In the genomic region with DNA sequence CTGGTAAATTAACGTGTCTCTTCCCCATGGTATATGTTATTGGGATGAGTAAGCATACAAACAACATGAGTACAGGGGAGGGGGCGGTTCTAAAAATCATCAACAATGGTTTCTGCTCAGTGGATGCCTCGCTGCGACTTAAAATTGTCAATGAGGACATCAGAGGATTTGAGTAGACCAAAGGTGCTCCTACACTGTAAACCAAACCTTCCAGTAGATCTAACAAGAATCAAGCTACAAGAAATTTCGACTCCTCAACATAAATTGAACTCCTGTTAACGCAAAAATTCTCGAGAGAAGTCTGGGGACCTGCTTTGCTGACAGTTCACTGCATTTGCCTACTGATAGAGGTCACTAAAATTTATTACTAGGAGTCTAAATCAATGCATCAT, we compare ENCODE assay signal across 9 mouse cellular contexts. TPM values are rescaled to one million over a fixed set of nuclear protein-coding genes. Genes with fewer than 3 reads are reported as not detected.
DNase-seq lines count a peak whose midpoint lies in the region; ATAC-seq lines count a peak whose summit lies in the region.
"Had no signal": no experiment of that assay in that cellular context is flagged by ENCODE, and none has a peak within 500 bp of the region (broad histone marks: within the 10 kb centered on the region; RNA-seq: fewer than 3 reads in every experiment).

No protein-coding gene starts in this region.

- H3K4me1 ChIP-seq in heart, embryonic 11.5 days (ENCODE audit: control insufficient read depth, insufficient read depth, low read length): peaks cover 17% of the 10 kb centered on the region
- peaks cover 25% of the 10 kb centered on the region for H3K4me1 ChIP-seq in midbrain, embryonic 13.5 days (replicated peaks)
- H3K4me1 ChIP-seq in midbrain, embryonic 10.5 days: peaks cover 23% of the 10 kb centered on the region
- H3K4me1 ChIP-seq in limb, embryonic 12.5 days (replicated peaks): peaks cover 26% of the 10 kb centered on the region
- peaks cover 18% of the 10 kb centered on the region for H3K4me1 ChIP-seq in stomach, embryonic 16.5 days (ENCODE audit: control insufficient read depth, insufficient read depth, low read length)

- H3K36me3 ChIP-seq in heart, embryonic 11.5 days (ENCODE audit: control insufficient read depth, insufficient read depth, low read length): no peaks in the 10 kb centered on the region
- no peaks in the 10 kb centered on the region for H3K36me3 ChIP-seq in midbrain, embryonic 13.5 days
- H3K36me3 ChIP-seq in midbrain, embryonic 10.5 days: no peaks in the 10 kb centered on the region
- H3K36me3 ChIP-seq in limb, embryonic 12.5 days: no peaks in the 10 kb centered on the region
- H3K36me3 ChIP-seq in stomach, embryonic 16.5 days (ENCODE audit: control insufficient read depth, insufficient read depth, low read length): no peaks in the 10 kb centered on the region

- ATAC-seq in heart, embryonic 11.5 days (replicated peaks; ENCODE audit: insufficient number of reproducible peaks, low FRiP score, low TSS enrichment): no peak
- ATAC-seq in midbrain, embryonic 13.5 days: no peak
- no peak for ATAC-seq in limb, embryonic 12.5 days (ENCODE audit: insufficient number of reproducible peaks, insufficient read depth, low FRiP score, low TSS enrichment, low read depth)
- ATAC-seq in stomach, embryonic 16.5 days (ENCODE audit: insufficient read depth, low FRiP score): no peak

- H3K4me3 ChIP-seq in heart, embryonic 11.5 days (ENCODE audit: low read depth, low read length): peak overlapping the region; percentile 99
- peak overlapping the region; percentile 72 for H3K4me3 ChIP-seq in midbrain, embryonic 13.5 days (replicated peaks)
- H3K4me3 ChIP-seq in midbrain, embryonic 10.5 days: no peak overlapping the region
- no peak overlapping the region for H3K4me3 ChIP-seq in limb, embryonic 12.5 days (replicated peaks)
- H3K4me3 ChIP-seq in stomach, embryonic 16.5 days (replicated peaks; ENCODE audit: low read length): no peak overlapping the region

- H3K9me3 ChIP-seq in heart, embryonic 11.5 days (replicated peaks; ENCODE audit: control insufficient read depth, low read length): no peaks in the 10 kb centered on the region
- H3K9me3 ChIP-seq in midbrain, embryonic 13.5 days: no peaks in the 10 kb centered on the region
- H3K9me3 ChIP-seq in midbrain, embryonic 10.5 days (replicated peaks): no peaks in the 10 kb centered on the region
- H3K9me3 ChIP-seq in limb, embryonic 12.5 days: no peaks in the 10 kb centered on the region
- H3K9me3 ChIP-seq in stomach, embryonic 16.5 days (replicated peaks; ENCODE audit: control insufficient read depth, low read length): no peaks in the 10 kb centered on the region

- no peak overlapping the region for H3K27ac ChIP-seq in heart, embryonic 11.5 days (ENCODE audit: low read depth, low read length)
- no peak overlapping the region for H3K27ac ChIP-seq in midbrain, embryonic 13.5 days
- H3K27ac ChIP-seq in midbrain, embryonic 10.5 days (replicated peaks): no peak overlapping the region
- H3K27ac ChIP-seq in limb, embryonic 12.5 days: no peak overlapping the region
- H3K27ac ChIP-seq in stomach, embryonic 16.5 days (ENCODE audit: low read length): no peak overlapping the region

- no peak overlapping the region for H3K9ac ChIP-seq in heart, embryonic 11.5 days (ENCODE audit: low read depth, low read length)
- H3K9ac ChIP-seq in midbrain, embryonic 13.5 days (replicated peaks): peak overlapping the region; percentile 86; the same call in 1 of the 2 replicates
- no peak overlapping the region for H3K9ac ChIP-seq in limb, embryonic 12.5 days (replicated peaks)
- no peak overlapping the region for H3K9ac ChIP-seq in stomach, embryonic 16.5 days (ENCODE audit: low read length)

- 76% methylated on average over 7 of the region's 7 CpGs for WGBS in heart, embryonic 11.5 days (ENCODE audit: insufficient replicate concordance)
- 85% methylated on average over 7 of the region's 7 CpGs for WGBS in midbrain, embryonic 13.5 days
- 86% methylated on average over 7 of the region's 7 CpGs for WGBS in midbrain, embryonic 10.5 days
- 82% methylated on average over 7 of the region's 7 CpGs for WGBS in limb, embryonic 12.5 days
- WGBS in stomach, embryonic 16.5 days: 73% methylated on average over 7 of the region's 7 CpGs

- peak overlapping the region; percentile 93 for H3K4me2 ChIP-seq in heart, embryonic 11.5 days
- peak overlapping the region; percentile 93 for H3K4me2 ChIP-seq in midbrain, embryonic 13.5 days (replicated peaks)
- peak overlapping the region; percentile 97; the same call in 1 of the 2 replicates for H3K4me2 ChIP-seq in limb, embryonic 12.5 days
- peak overlapping the region; percentile 13; the same call in 1 of the 2 replicates for H3K4me2 ChIP-seq in stomach, embryonic 16.5 days (ENCODE audit: low read depth, low read length)

- no peaks in the 10 kb centered on the region for H3K27me3 ChIP-seq in heart, embryonic 11.5 days (ENCODE audit: control insufficient read depth, insufficient read depth, low read length)
- H3K27me3 ChIP-seq in midbrain, embryonic 13.5 days: no peaks in the 10 kb centered on the region
- no peaks in the 10 kb centered on the region for H3K27me3 ChIP-seq in midbrain, embryonic 10.5 days (ENCODE audit: low read depth, poor library complexity, severe bottlenecking)
- no peaks in the 10 kb centered on the region for H3K27me3 ChIP-seq in limb, embryonic 12.5 days
- H3K27me3 ChIP-seq in stomach, embryonic 16.5 days (ENCODE audit: control insufficient read depth, insufficient read depth, low read length): no peaks in the 10 kb centered on the region

- no peak for DNase-seq in heart, adult 11 months
- DNase-seq in midbrain, embryonic 10.5 days (ENCODE audit: low spot score): no peak
- DNase-seq in right cerebral cortex, postnatal 10 days (ENCODE audit: low spot score in 2 of 2): no peak
- DNase-seq in cerebellum, adult 9-11 months: no peak
- DNase-seq: layer of hippocampus, adult 9-11 months had no signal

RNA-seq across cellular contexts. Expression of gene Smap2, which starts 1.8 kb away (rescaled TPM):
- 12.8 and 14.5 TPM in 2 replicates for polyA plus RNA-seq in heart, embryonic 11.5 days (2014; fragmentation: Nextera tagmentation; extraction: Ambion mirVana)
- 30.9 and 34.2 TPM in 2 replicates for polyA plus RNA-seq in midbrain, embryonic 13.5 days (2015; fragmentation: Nextera tagmentation; extraction: Ambion mirVana)
- 14.0 and 16.1 TPM in 2 replicates for polyA plus RNA-seq in midbrain, embryonic 10.5 days (2016; fragmentation: Nextera tagmentation; extraction: Ambion mirVana)
- polyA plus RNA-seq in limb, embryonic 12.5 days (2016; fragmentation: Nextera tagmentation; extraction: Ambion mirVana): 16.9 and 20.3 TPM in 2 replicates
- 8.3 and 10.0 TPM in 2 replicates for polyA plus RNA-seq in stomach, embryonic 16.5 days (2015; fragmentation: Nextera tagmentation; extraction: Ambion mirVana)

RNA-seq across cellular contexts. Expression of gene Col9a2, which starts 23.9 kb away (rescaled TPM):
- 3.8 and 4.6 TPM in 2 replicates for polyA plus RNA-seq in heart, embryonic 11.5 days (2014; fragmentation: Nextera tagmentation; extraction: Ambion mirVana)
- 6.1 and 8.3 TPM in 2 replicates for polyA plus RNA-seq in midbrain, embryonic 13.5 days (2015; fragmentation: Nextera tagmentation; extraction: Ambion mirVana)
- 1.4 and 3.7 TPM in 2 replicates for polyA plus RNA-seq in midbrain, embryonic 10.5 days (2016; fragmentation: Nextera tagmentation; extraction: Ambion mirVana)
- polyA plus RNA-seq in limb, embryonic 12.5 days (2016; fragmentation: Nextera tagmentation; extraction: Ambion mirVana): 78.8 and 84.2 TPM in 2 replicates
- polyA plus RNA-seq in stomach, embryonic 16.5 days (2015; fragmentation: Nextera tagmentation; extraction: Ambion mirVana): 3.5 and 6.2 TPM in 2 replicates

Comparison
In these comparisons a context has a peak if more than half of its experiments do, and no peak if none do; other contexts are left out.
1. H3K4me3 ChIP-seq: peak in heart, embryonic 11.5 days (single experiment) and midbrain, embryonic 13.5 days (single experiment); none in midbrain, embryonic 10.5 days (single experiment), limb, embryonic 12.5 days (single experiment) and stomach, embryonic 16.5 days (single experiment).
2. H3K4me2 ChIP-seq: peak in every context shown above with its lines; median percentile 97 in limb, embryonic 12.5 days; 93 in heart, embryonic 11.5 days; 93 in midbrain, embryonic 13.5 days; 13 in stomach, embryonic 16.5 days.